Mouse (Mus musculus) CH12.LX (cell line): ENCODE measurements around the gene Sdf2l1.

Experiments
- CHD2 ChIP-seq: IDR thresholded peaks from 2 replicates; pipeline ENCODE4 v1.6.1; 2011; ENCODE audit warnings: low read length, improper control_type of control experiment
- CTCF ChIP-seq, 2 experiments: IDR thresholded peaks in 1 of 2; conservative IDR thresholded peaks in 1 of 2; 2 replicates each; pipeline ENCODE4 v1.5.1; 2011 to 2012; ENCODE audit warnings: low read depth in 2 of 2, low read length in 2 of 2, improper control_type of control experiment in 1 of 2, inconsistent platforms in 1 of 2, mild to moderate bottlenecking in 1 of 2, moderate library complexity in 1 of 2
- E2F4 ChIP-seq: IDR thresholded peaks from 2 replicates; pipeline ENCODE4 v1.6.1; 2011; ENCODE audit warnings: low read depth, low read length, improper control_type of control experiment; ENCODE audit not compliant: insufficient replicate concordance
- IRF4 ChIP-seq: IDR thresholded peaks from 2 replicates; pipeline ENCODE4 v1.6.1; 2014; ENCODE audit warnings: low read depth, mild to moderate bottlenecking, inconsistent platforms, low read length, improper control_type of control experiment
- MAFK ChIP-seq: IDR thresholded peaks from 2 replicates; pipeline ENCODE4 v1.6.1; 2011; ENCODE audit warnings: low read length, improper control_type of control experiment; ENCODE audit not compliant: insufficient replicate concordance
- MAX ChIP-seq: IDR thresholded peaks from 2 replicates; pipeline ENCODE4 v1.6.1; 2011; ENCODE audit warnings: low read length, improper control_type of control experiment
- NRF1 ChIP-seq: IDR thresholded peaks from 2 replicates; pipeline ENCODE4 v1.6.1; 2014; ENCODE audit warnings: low read depth, mild to moderate bottlenecking, inconsistent platforms, low read length, improper control_type of control experiment, moderate library complexity
- POLR2A ChIP-seq: IDR thresholded peaks from 2 replicates; pipeline ENCODE4 v1.6.1; 2011; ENCODE audit warnings: low read depth, mild to moderate bottlenecking, improper control_type of control experiment, low read length
- POLR2AphosphoS2 ChIP-seq: IDR thresholded peaks from 2 replicates; pipeline ENCODE4 v1.6.1; 2011; ENCODE audit warnings: low read depth, low read length, improper control_type of control experiment
- RCOR1 ChIP-seq: conservative IDR thresholded peaks from 2 replicates; pipeline ENCODE4 v1.6.1; 2012; ENCODE audit warnings: low read depth, mild to moderate bottlenecking, inconsistent platforms, low read length, improper control_type of control experiment
- TCF12 ChIP-seq: IDR thresholded peaks from 2 replicates; pipeline ENCODE4 v1.6.1; 2014; ENCODE audit warnings: low read depth, mild to moderate bottlenecking, inconsistent platforms, low read length, improper control_type of control experiment
- UBTF ChIP-seq: IDR thresholded peaks from 2 replicates; pipeline ENCODE4 v1.6.1; 2012; ENCODE audit warnings: low read depth, mild to moderate bottlenecking, inconsistent platforms, low read length, improper control_type of control experiment, moderate library complexity
- ZNF384 ChIP-seq: IDR thresholded peaks from 2 replicates; pipeline ENCODE4 v1.6.1; 2012; ENCODE audit warnings: low read depth, low read length, improper control_type of control experiment, inconsistent platforms

GRCm38 (mm10) chr16:17167179-17167578, 35.0 kb upstream of the Sdf2l1 start:
- TF ChIP-seq CTCF (conservative IDR thresholded peaks at IDR 0.05 in 1 of 2, IDR thresholded peaks at IDR 0.05 in 1 of 2; ENCODE audit: low read depth in 2 of 2, low read length in 2 of 2), result no peak
- no peak for TF ChIP-seq ZNF384
- TF ChIP-seq UBTF, result no peak
- TF ChIP-seq CHD2, result no peak
- TF ChIP-seq IRF4, result no peak
- TF ChIP-seq TCF12, result no peak
- TF ChIP-seq POLR2AphosphoS2, result no peak
- TF ChIP-seq MAX, result no peak
- TF ChIP-seq RCOR1, result no peak
- TF ChIP-seq POLR2A, result no peak
- TF ChIP-seq MAFK, result no peak
- no peak for TF ChIP-seq E2F4
- no peak for TF ChIP-seq NRF1
